Mouse (Mus musculus): ENCODE results near the gene Pm20d1. TPM values are rescaled to one million over a fixed set of nuclear protein-coding genes. Genes with fewer than 3 reads are reported as not detected.
A peak's percentile ranks its signal among the peaks of the same experiment; 100 is the strongest.

The Pm20d1 gene
- polyA plus RNA-seq, 1 experiment, result 9.0 TPM

GRCm38 (mm10) chr1:131820887-131821328 is 23.7 kb downstream of the Pm20d1 start:
- H3K9ac ChIP-seq (ENCODE audit: low read depth, poor library complexity, severe bottlenecking), result no peak overlapping the region
- TF ChIP-seq CTCF (IDR thresholded peaks at IDR 0.05; ENCODE audit: low read depth, low read length) (no peak), EP300 (IDR thresholded peaks at IDR 0.05; ENCODE audit: insufficient read depth, low read depth, low read length) (no peak), POLR2A (IDR thresholded peaks at IDR 0.05; ENCODE audit: insufficient read depth, low read length) (no peak)
- no peaks in the 10 kb centered on the region for H3K9me3 ChIP-seq (replicated peaks; ENCODE audit: control insufficient read depth, insufficient read depth, low read length, poor library complexity, severe bottlenecking)
- no peaks in the 10 kb centered on the region for H3K36me3 ChIP-seq (ENCODE audit: control insufficient read depth, insufficient read depth, low read length, poor library complexity, severe bottlenecking)
- H3K4me1 ChIP-seq (ENCODE audit: control insufficient read depth, insufficient read depth, low read length), result peaks cover 2% of the 10 kb centered on the region
- H3K4me3 ChIP-seq (ENCODE audit: low read depth, low read length), result no peak overlapping the region
- H3K27me3 ChIP-seq (ENCODE audit: control insufficient read depth, insufficient read depth, low read length, poor library complexity, severe bottlenecking), result no peaks in the 10 kb centered on the region
- no peak overlapping the region for H3K27ac ChIP-seq (ENCODE audit: insufficient read depth, low read length)

- TF ChIP-seq CTCF (IDR thresholded peaks at IDR 0.05; ENCODE audit: low read depth, low read length), result no peak
- no peak for TF ChIP-seq POLR2A (IDR thresholded peaks at IDR 0.05; ENCODE audit: insufficient read depth, low read length)
- no peak for TF ChIP-seq EP300 (IDR thresholded peaks at IDR 0.05; ENCODE audit: insufficient read depth, low read depth, low read length)
- Histone ChIP-seq H3K4me3 (ENCODE audit: low read depth, low read length) (no peak overlapping the region), H3K27me3 (ENCODE audit: control insufficient read depth, insufficient read depth, low read length, poor library complexity, severe bottlenecking) (no peaks in the 10 kb centered on the region), H3K9me3 (replicated peaks; ENCODE audit: control insufficient read depth, insufficient read depth, low read length, poor library complexity, severe bottlenecking) (no peaks in the 10 kb centered on the region), H3K36me3 (ENCODE audit: control insufficient read depth, insufficient read depth, low read length, poor library complexity, severe bottlenecking) (no peaks in the 10 kb centered on the region), H3K9ac (ENCODE audit: low read depth, poor library complexity, severe bottlenecking) (no peak overlapping the region), H3K27ac (ENCODE audit: insufficient read depth, low read length) (no peak overlapping the region), H3K4me1 (ENCODE audit: control insufficient read depth, insufficient read depth, low read length) (peaks cover 2% of the 10 kb centered on the region)
Observed at GRCm38 (mm10) chr1:131822292-131822691, 25.1 kb downstream of the Pm20d1 start.

- Histone ChIP-seq H3K27ac (ENCODE audit: insufficient read depth, low read length) (no peak overlapping the region), H3K27me3 (ENCODE audit: control insufficient read depth, insufficient read depth, low read length, poor library complexity, severe bottlenecking) (no peaks in the 10 kb centered on the region), H3K4me1 (ENCODE audit: control insufficient read depth, insufficient read depth, low read length) (peaks cover 2% of the 10 kb centered on the region), H3K9ac (ENCODE audit: low read depth, poor library complexity, severe bottlenecking) (no peak overlapping the region), H3K4me3 (ENCODE audit: low read depth, low read length) (no peak overlapping the region), H3K36me3 (ENCODE audit: control insufficient read depth, insufficient read depth, low read length, poor library complexity, severe bottlenecking) (no peaks in the 10 kb centered on the region), H3K9me3 (replicated peaks; ENCODE audit: control insufficient read depth, insufficient read depth, low read length, poor library complexity, severe bottlenecking) (no peaks in the 10 kb centered on the region)
- TF ChIP-seq POLR2A (IDR thresholded peaks at IDR 0.05; ENCODE audit: insufficient read depth, low read length) (no peak), EP300 (IDR thresholded peaks at IDR 0.05; ENCODE audit: insufficient read depth, low read depth, low read length) (no peak), CTCF (IDR thresholded peaks at IDR 0.05; ENCODE audit: low read depth, low read length) (no peak)
Observed at GRCm38 (mm10) chr1:131822856-131823492, 25.8 kb downstream of the Pm20d1 start.

GRCm38 (mm10) chr1:131823563-131823962 is 26.4 kb downstream of the Pm20d1 start:
- Histone ChIP-seq H3K36me3 (ENCODE audit: control insufficient read depth, insufficient read depth, low read length, poor library complexity, severe bottlenecking) (no peaks in the 10 kb centered on the region), H3K9me3 (replicated peaks; ENCODE audit: control insufficient read depth, insufficient read depth, low read length, poor library complexity, severe bottlenecking) (no peaks in the 10 kb centered on the region), H3K9ac (ENCODE audit: low read depth, poor library complexity, severe bottlenecking) (no peak overlapping the region), H3K4me1 (ENCODE audit: control insufficient read depth, insufficient read depth, low read length) (no peaks in the 10 kb centered on the region), H3K4me3 (ENCODE audit: low read depth, low read length) (no peak overlapping the region), H3K27me3 (ENCODE audit: control insufficient read depth, insufficient read depth, low read length, poor library complexity, severe bottlenecking) (no peaks in the 10 kb centered on the region), H3K27ac (ENCODE audit: insufficient read depth, low read length) (no peak overlapping the region)
- TF ChIP-seq EP300 (IDR thresholded peaks at IDR 0.05; ENCODE audit: insufficient read depth, low read depth, low read length), result 0 out of 2 replicates have a peak, but pooled peaks have one; percentile 14
- no peak for TF ChIP-seq POLR2A (IDR thresholded peaks at IDR 0.05; ENCODE audit: insufficient read depth, low read length)

GRCm38 (mm10) chr1:131824528-131825181 is 27.5 kb downstream of the Pm20d1 start:
- TF ChIP-seq POLR2A (IDR thresholded peaks at IDR 0.05; ENCODE audit: insufficient read depth, low read length) (no peak), EP300 (IDR thresholded peaks at IDR 0.05; ENCODE audit: insufficient read depth, low read depth, low read length) (no peak), CTCF (IDR thresholded peaks at IDR 0.05; ENCODE audit: low read depth, low read length) (no peak)
- Histone ChIP-seq H3K4me1 (ENCODE audit: control insufficient read depth, insufficient read depth, low read length) (no peaks in the 10 kb centered on the region), H3K36me3 (ENCODE audit: control insufficient read depth, insufficient read depth, low read length, poor library complexity, severe bottlenecking) (no peaks in the 10 kb centered on the region), H3K27me3 (ENCODE audit: control insufficient read depth, insufficient read depth, low read length, poor library complexity, severe bottlenecking) (no peaks in the 10 kb centered on the region), H3K27ac (ENCODE audit: insufficient read depth, low read length) (no peak overlapping the region), H3K4me3 (ENCODE audit: low read depth, low read length) (no peak overlapping the region), H3K9me3 (replicated peaks; ENCODE audit: control insufficient read depth, insufficient read depth, low read length, poor library complexity, severe bottlenecking) (no peaks in the 10 kb centered on the region), H3K9ac (ENCODE audit: low read depth, poor library complexity, severe bottlenecking) (no peak overlapping the region)

GRCm38 (mm10) chr1:131827207-131827786 is 30.1 kb downstream of the Pm20d1 start, which contains the start of gene Slc41a1:
Gene Slc41a1, plus strand, starts transcription at chr1:131827493.
- no peak within 1 kb of the TSS for H3K27ac ChIP-seq (ENCODE audit: insufficient read depth, low read length)
- peaks cover 7% of the 10 kb centered on the region; the same call in 1 of the 2 replicates for H3K36me3 ChIP-seq (ENCODE audit: control insufficient read depth, insufficient read depth, low read length, poor library complexity, severe bottlenecking)
- no peaks in the 10 kb centered on the region for H3K4me1 ChIP-seq (ENCODE audit: control insufficient read depth, insufficient read depth, low read length)
- no peaks in the 10 kb centered on the region for H3K27me3 ChIP-seq (ENCODE audit: control insufficient read depth, insufficient read depth, low read length, poor library complexity, severe bottlenecking)
- no peaks in the 10 kb centered on the region for H3K9me3 ChIP-seq (replicated peaks; ENCODE audit: control insufficient read depth, insufficient read depth, low read length, poor library complexity, severe bottlenecking)
- peak within 1 kb of the TSS; percentile 86 for H3K9ac ChIP-seq (ENCODE audit: low read depth, poor library complexity, severe bottlenecking)
- peak within 1 kb of the TSS; percentile 94 for H3K4me3 ChIP-seq (ENCODE audit: low read depth, low read length)
- TF ChIP-seq POLR2A (IDR thresholded peaks at IDR 0.05; ENCODE audit: insufficient read depth, low read length), result no peak
- TF ChIP-seq EP300 (IDR thresholded peaks at IDR 0.05; ENCODE audit: insufficient read depth, low read depth, low read length), result no peak
- TF ChIP-seq CTCF (IDR thresholded peaks at IDR 0.05; ENCODE audit: low read depth, low read length), result no peak
